Mouse (Mus musculus) brain, adult 2 months (tissue): ENCODE data around the gene Slc30a4.

Experiments
- DNase-seq: peaks from one replicate; pipeline ENCODE4 v3.0.0; 2011; ENCODE audit warnings: low read depth, low spot score

Gene Slc30a4

GRCm38 (mm10) chr2:122681379-122682137 is 20.9 kb downstream of the Slc30a4 start:
- no peak for DNase-seq

- no peak for DNase-seq
Measured at GRCm38 (mm10) chr2:122675126-122675525, 27.3 kb downstream of the Slc30a4 start.

GRCm38 (mm10) chr2:122672841-122673240 is 29.6 kb downstream of the Slc30a4 start:
- DNase-seq = no peak

- no peak for DNase-seq
Measured at GRCm38 (mm10) chr2:122671714-122672113, 30.7 kb downstream of the Slc30a4 start.

GRCm38 (mm10) chr2:122667856-122668255 is 34.6 kb downstream of the Slc30a4 start:
- peak; percentile 75 for DNase-seq

GRCm38 (mm10) chr2:122665973-122666875 is 36.2 kb downstream of the Slc30a4 start:
- peak; percentile 74 for DNase-seq

- DNase-seq = no peak
Measured at GRCm38 (mm10) chr2:122665253-122665972, 37.0 kb downstream of the Slc30a4 start.

- DNase-seq = no peak
Measured at GRCm38 (mm10) chr2:122659825-122660224, 42.6 kb downstream of the Slc30a4 start.

GRCm38 (mm10) chr2:122657707-122658524 is 44.5 kb downstream of the Slc30a4 start:
- DNase-seq = no peak

- no peak for DNase-seq
Measured at GRCm38 (mm10) chr2:122656767-122657166, 45.7 kb downstream of the Slc30a4 start.

- DNase-seq = no peak
Measured at GRCm38 (mm10) chr2:122656052-122656451, 46.4 kb downstream of the Slc30a4 start.

- no peak for DNase-seq
Measured at GRCm38 (mm10) chr2:122652096-122653084, 50.1 kb downstream of the Slc30a4 start.

GRCm38 (mm10) chr2:122638673-122639072 is 63.8 kb downstream of the Slc30a4 start:
- DNase-seq = no peak

GRCm38 (mm10) chr2:122638029-122638428 is 64.4 kb downstream of the Slc30a4 start:
- no peak for DNase-seq

- peak; percentile 74 for DNase-seq
Measured at GRCm38 (mm10) chr2:122637526-122637997, 64.9 kb downstream of the Slc30a4 start.

GRCm38 (mm10) chr2:122636686-122637085 is 65.8 kb downstream of the Slc30a4 start, which contains the start of gene AA467197:
TSS of gene AA467197 (plus strand) at chr2:122636986.
- no peak for DNase-seq
